Mouse (Mus musculus) limb, embryonic 14.5 days (tissue): ENCODE data around the gene Slc15a4. TPM values are rescaled to one million over a fixed set of nuclear protein-coding genes. Genes with fewer than 3 reads are reported as not detected.

Source experiments
- ATAC-seq: fragments of 200-750 bp; cut with Nextera tagmentation; 2 replicates; pipeline ENCODE4 v1.8.0; 2017; ENCODE audit warnings: low read depth, moderate number of reproducible peaks, moderate TSS enrichment; ENCODE audit not compliant: low FRiP score
- DNase-seq: peaks from one replicate; pipeline ENCODE4 v3.0.0-alpha.2; 2015; ENCODE audit warnings: low spot score
- H3K27ac ChIP-seq: fragments of 300-500 bp; sonication (generic); replicated peaks from 2 replicates; pipeline ENCODE4 v1.5.1; 2014; ENCODE audit warnings: low read depth, mild to moderate bottlenecking, low read length, moderate library complexity, mixed read lengths
- H3K27me3 ChIP-seq: fragments of 300-500 bp; sonication (generic); 2 replicates; pipeline ENCODE4 v1.6.1; 2014; ENCODE audit warnings: low read length, mixed read lengths; ENCODE audit not compliant: control insufficient read depth, insufficient read depth
- H3K36me3 ChIP-seq: fragments of 300-500 bp; sonication (generic); 2 replicates; pipeline ENCODE4 v1.6.1; 2014; ENCODE audit warnings: mild to moderate bottlenecking, low read length, moderate library complexity, mixed read lengths; ENCODE audit not compliant: control insufficient read depth, insufficient read depth
- H3K4me1 ChIP-seq: fragments of 300-500 bp; sonication (generic); 2 replicates; pipeline ENCODE4 v1.6.1; 2014; ENCODE audit warnings: antibody characterized with exemption, low read length, mixed read lengths; ENCODE audit not compliant: control insufficient read depth, insufficient read depth
- H3K4me2 ChIP-seq: fragments of 300-500 bp; sonication (generic); replicated peaks from 2 replicates; pipeline ENCODE4 v1.6.1; 2014; ENCODE audit warnings: low read depth, mild to moderate bottlenecking, low read length, moderate library complexity; ENCODE audit not compliant: severe bottlenecking
- H3K4me3 ChIP-seq: fragments of 300-500 bp; sonication (generic); replicated peaks from 2 replicates; pipeline ENCODE4 v1.5.1; 2014; ENCODE audit warnings: low read length
- H3K9ac ChIP-seq: fragments of 300-500 bp; sonication (generic); 2 replicates; pipeline ENCODE4 v1.6.1; 2014; ENCODE audit warnings: mild to moderate bottlenecking, low read depth, low read length, moderate library complexity; ENCODE audit not compliant: severe bottlenecking
- H3K9me3 ChIP-seq: fragments of 300-500 bp; sonication (generic); 2 replicates; pipeline ENCODE4 v1.6.1; 2016; ENCODE audit warnings: low read length; ENCODE audit not compliant: control insufficient read depth
- POLR2A ChIP-seq: fragments of 200-500 bp; IDR thresholded peaks from 2 replicates; pipeline ENCODE4 v1.8.0; 2012; ENCODE audit warnings: inconsistent platforms, mild to moderate bottlenecking, moderate library complexity, borderline replicate concordance; ENCODE audit not compliant: insufficient read depth, insufficient read length; ENCODE audit errors: extremely low read depth
- whole genome bisulfite sequencing: fragments of 180-500 bp; shearing (Covaris S2); extraction: QIAGEN DNeasy Blood & Tissue Kit; methylation state at CpG from one replicate; pipeline ENCODE4 v1.1.7; 2014; 5-methylcytosine and 5-hydroxymethylcytosine counted together
- polyA plus RNA-seq, 2 experiments: library from polyadenylated mRNA; depleted of rRNA in 1 of 2; stranded (reverse) in 1 of 2; unstranded in 1 of 2; fragments of >200 nt; fragmentation: Nextera tagmentation in 1 of 2; extraction: Ambion mirVana in 1 of 2; gene quantifications; 2 replicates each; pipeline versions ENCODE4 v1.2.1 to v1.2.3; 2012 to 2014

Slc15a4 gene
- polyA plus RNA-seq, 2 experiments = 19.3 to 22.0 TPM

GRCm38 (mm10) chr5:127633666-127634065, 969 bp upstream of the Slc15a4 start:
- Histone ChIP-seq H3K4me3 (no peak overlapping the region), H3K9ac (no peak overlapping the region), H3K36me3 (no peaks in the 10 kb centered on the region), H3K9me3 (no peaks in the 10 kb centered on the region), H3K4me2 (no peak overlapping the region), H3K4me1 (peaks cover 4% of the 10 kb centered on the region; the same call in 1 of the 2 replicates), H3K27me3 (no peaks in the 10 kb centered on the region), H3K27ac (no peak overlapping the region)
- DNase-seq = no peak
- 86% methylated on average over 7 of the region's 7 CpGs for WGBS
- ATAC-seq = no peak
- no peak for TF ChIP-seq POLR2A

- whole genome bisulfite sequencing = 21% methylated on average over 4 of the region's 4 CpGs
- Histone ChIP-seq H3K36me3 (no peaks in the 10 kb centered on the region), H3K27me3 (no peaks in the 10 kb centered on the region), H3K27ac (no peak overlapping the region), H3K9me3 (no peaks in the 10 kb centered on the region), H3K4me3 (peak overlapping the region; percentile 46; the same call in 1 of the 2 replicates), H3K4me2 (peak overlapping the region; percentile 95; the same call in 1 of the 2 replicates), H3K9ac (no peak overlapping the region), H3K4me1 (peaks cover 4% of the 10 kb centered on the region; the same call in 1 of the 2 replicates)
- no peak for TF ChIP-seq POLR2A
- no peak for DNase-seq
- no peak for ATAC-seq
Measured at GRCm38 (mm10) chr5:127633188-127633587, 491 bp upstream of the Slc15a4 start.

- H3K9me3 ChIP-seq = no peaks in the 10 kb centered on the region
- H3K4me1 ChIP-seq = peaks cover 4% of the 10 kb centered on the region; the same call in 1 of the 2 replicates
- no peak for DNase-seq
- no peaks in the 10 kb centered on the region for H3K36me3 ChIP-seq
- H3K4me2 ChIP-seq = peak overlapping the region; percentile 95
- WGBS = 11% methylated on average over 5 of the region's 5 CpGs
- no peak for ATAC-seq
- H3K27ac ChIP-seq = no peak overlapping the region
- TF ChIP-seq POLR2A = no peak
- peak overlapping the region; percentile 46; the same call in 1 of the 2 replicates for H3K4me3 ChIP-seq
- H3K9ac ChIP-seq = peak overlapping the region; percentile 66
- H3K27me3 ChIP-seq = no peaks in the 10 kb centered on the region
Measured at GRCm38 (mm10) chr5:127631671-127632070, 1.0 kb downstream of the Slc15a4 start.

GRCm38 (mm10) chr5:127627242-127627641, 5.5 kb downstream of the Slc15a4 start:
- Histone ChIP-seq H3K4me1 (peaks cover 2% of the 10 kb centered on the region; the same call in 1 of the 2 replicates), H3K4me3 (no peak overlapping the region), H3K9ac (no peak overlapping the region), H3K4me2 (no peak overlapping the region), H3K36me3 (no peaks in the 10 kb centered on the region), H3K9me3 (no peaks in the 10 kb centered on the region), H3K27ac (no peak overlapping the region), H3K27me3 (no peaks in the 10 kb centered on the region)
- DNase-seq (no peak), ATAC-seq (no peak)
- WGBS = 86% methylated on average over 12 of the region's 12 CpGs
- no peak for TF ChIP-seq POLR2A

- TF ChIP-seq POLR2A = no peak
- H3K4me1 ChIP-seq = no peaks in the 10 kb centered on the region
- H3K27ac ChIP-seq = no peak overlapping the region
- no peaks in the 10 kb centered on the region for H3K9me3 ChIP-seq
- no peaks in the 10 kb centered on the region for H3K27me3 ChIP-seq
- H3K4me3 ChIP-seq = no peak overlapping the region
- 82% methylated on average over 10 of the region's 10 CpGs for WGBS
- ATAC-seq (no peak), DNase-seq (no peak)
- H3K36me3 ChIP-seq = no peaks in the 10 kb centered on the region
- H3K9ac ChIP-seq = no peak overlapping the region
- no peak overlapping the region for H3K4me2 ChIP-seq
Measured at GRCm38 (mm10) chr5:127624427-127625213, 8.1 kb downstream of the Slc15a4 start.
